Mouse (Mus musculus) midbrain, postnatal 0 days (tissue): ENCODE data around the gene Tmem59l. TPM values are rescaled to one million over a fixed set of nuclear protein-coding genes. Genes with fewer than 3 reads are reported as not detected.
A peak's percentile ranks its signal among the peaks of the same experiment; 100 is the strongest.

ENCODE experiments used
- ATAC-seq: fragments of 200-750 bp; cut with Nextera tagmentation; 2 replicates; pipeline ENCODE4 v1.8.0; 2017; ENCODE audit warnings: moderate number of reproducible peaks, mild to moderate bottlenecking, moderate TSS enrichment, moderate library complexity; ENCODE audit not compliant: low FRiP score
- DNase-seq: peaks from one replicate; pipeline ENCODE4 v3.0.0-alpha.2; 2015; ENCODE audit warnings: low spot score
- H3K27ac ChIP-seq: fragments of 300-500 bp; sonication (generic); 2 replicates; pipeline ENCODE4 v1.5.1; 2014; ENCODE audit warnings: low read depth, mild to moderate bottlenecking, low read length, mixed read lengths
- H3K27me3 ChIP-seq: fragments of 300-500 bp; sonication (generic); 2 replicates; pipeline ENCODE4 v1.6.1; 2014; ENCODE audit warnings: low read length, control low read depth, mixed read lengths; ENCODE audit not compliant: insufficient read depth
- H3K36me3 ChIP-seq: fragments of 300-500 bp; sonication (generic); 2 replicates; pipeline ENCODE4 v1.6.1; 2014; ENCODE audit warnings: low read length, control low read depth, mixed read lengths; ENCODE audit not compliant: insufficient read depth
- H3K4me1 ChIP-seq: fragments of 300-500 bp; sonication (generic); 2 replicates; pipeline ENCODE4 v1.6.1; 2014; ENCODE audit warnings: mild to moderate bottlenecking, control low read depth, antibody characterized with exemption, low read length, mixed read lengths; ENCODE audit not compliant: insufficient read depth
- H3K4me2 ChIP-seq: fragments of 300-500 bp; sonication (generic); 2 replicates; pipeline ENCODE4 v1.6.1; 2014; ENCODE audit warnings: low read depth, mild to moderate bottlenecking, low read length, mixed read lengths; ENCODE audit not compliant: poor library complexity, severe bottlenecking
- H3K4me3 ChIP-seq: fragments of 300-500 bp; sonication (generic); 2 replicates; pipeline ENCODE4 v1.5.1; 2014; ENCODE audit warnings: low read depth, mild to moderate bottlenecking, low read length, moderate library complexity
- H3K9ac ChIP-seq: fragments of 300-500 bp; sonication (generic); replicated peaks from 2 replicates; pipeline ENCODE4 v1.6.1; 2014; ENCODE audit warnings: mild to moderate bottlenecking, low read length, moderate library complexity, mixed read lengths; ENCODE audit not compliant: poor library complexity, severe bottlenecking
- H3K9me3 ChIP-seq: fragments of 300-500 bp; sonication (generic); 2 replicates; pipeline ENCODE4 v1.6.1; 2016; ENCODE audit warnings: low read length, control low read depth
- CTCF ChIP-seq: IDR thresholded peaks from 2 replicates; pipeline ENCODE4 v1.5.1; 2016; ENCODE audit warnings: antibody characterized with exemption, mild to moderate bottlenecking
- WGBS: fragments of 180-500 bp; shearing (Covaris S2); extraction: QIAGEN DNeasy Blood & Tissue Kit; methylation state at CpG from one replicate; pipeline ENCODE4 v1.1.7; 2014; 5-methylcytosine and 5-hydroxymethylcytosine counted together
- polyA plus RNA-seq: library from polyadenylated mRNA; unstranded; fragments of >200 nt; fragmentation: Nextera tagmentation; extraction: Ambion mirVana; gene quantifications from 2 replicates; pipeline ENCODE4 v1.2.1, GENCODE M21; 2015
- total RNA-seq: library from RNA; depleted of rRNA; stranded (reverse); fragments of >200 nt; gene quantifications from 2 replicates; pipeline ENCODE4 v1.2.3, GENCODE M21; 2014

The Tmem59l gene
- total and polyA plus RNA-seq, 2 experiments from 2014 or later: 203 to 206 TPM

GRCm38 (mm10) chr8:70467229-70467725, 19.9 kb downstream of the Tmem59l start:
- no peaks in the 10 kb centered on the region for H3K9me3 ChIP-seq
- TF ChIP-seq CTCF: no peak
- ATAC-seq (no peak), DNase-seq (no peak)
- no peaks in the 10 kb centered on the region for H3K27me3 ChIP-seq
- 0 out of 2 replicates have a peak, but pooled peaks cover 2% of the 10 kb centered on the region for H3K4me1 ChIP-seq
- H3K9ac ChIP-seq: no peak overlapping the region
- H3K4me3 ChIP-seq: no peak overlapping the region
- WGBS: 77% methylated on average over 5 of the region's 5 CpGs
- H3K36me3 ChIP-seq: no peaks in the 10 kb centered on the region
- H3K27ac ChIP-seq: no peak overlapping the region
- H3K4me2 ChIP-seq: no peak overlapping the region

GRCm38 (mm10) chr8:70466771-70467170, 20.4 kb downstream of the Tmem59l start:
- DNase-seq: no peak
- H3K4me1 ChIP-seq: 0 out of 2 replicates have a peak, but pooled peaks cover 2% of the 10 kb centered on the region
- no peak overlapping the region for H3K4me2 ChIP-seq
- TF ChIP-seq CTCF: no peak
- no peaks in the 10 kb centered on the region for H3K9me3 ChIP-seq
- H3K36me3 ChIP-seq: no peaks in the 10 kb centered on the region
- H3K27me3 ChIP-seq: no peaks in the 10 kb centered on the region
- H3K9ac ChIP-seq: no peak overlapping the region
- no peak for ATAC-seq
- H3K4me3 ChIP-seq: no peak overlapping the region
- 73% methylated on average over 11 of the region's 11 CpGs for WGBS
- H3K27ac ChIP-seq: no peak overlapping the region

GRCm38 (mm10) chr8:70466305-70466704, 20.9 kb downstream of the Tmem59l start:
- H3K4me1 ChIP-seq: 0 out of 2 replicates have a peak, but pooled peaks cover 2% of the 10 kb centered on the region
- no peak overlapping the region for H3K4me2 ChIP-seq
- no peaks in the 10 kb centered on the region for H3K36me3 ChIP-seq
- no peak for TF ChIP-seq CTCF
- 85% methylated on average over 4 of the region's 4 CpGs for WGBS
- DNase-seq (no peak), ATAC-seq (no peak)
- no peak overlapping the region for H3K4me3 ChIP-seq
- no peak overlapping the region for H3K27ac ChIP-seq
- no peak overlapping the region for H3K9ac ChIP-seq
- H3K27me3 ChIP-seq: no peaks in the 10 kb centered on the region
- H3K9me3 ChIP-seq: no peaks in the 10 kb centered on the region

GRCm38 (mm10) chr8:70465701-70466100, 21.5 kb downstream of the Tmem59l start:
- no peak overlapping the region for H3K4me3 ChIP-seq
- H3K4me1 ChIP-seq: 0 out of 2 replicates have a peak, but pooled peaks cover 2% of the 10 kb centered on the region
- ATAC-seq (no peak), DNase-seq (no peak)
- 97% methylated on average over 4 of the region's 4 CpGs for WGBS
- H3K27me3 ChIP-seq: no peaks in the 10 kb centered on the region
- no peak overlapping the region for H3K4me2 ChIP-seq
- no peak overlapping the region for H3K9ac ChIP-seq
- no peak overlapping the region for H3K27ac ChIP-seq
- TF ChIP-seq CTCF: no peak
- no peaks in the 10 kb centered on the region for H3K9me3 ChIP-seq
- no peaks in the 10 kb centered on the region for H3K36me3 ChIP-seq

GRCm38 (mm10) chr8:70464162-70464561, 23.0 kb downstream of the Tmem59l start:
- Histone ChIP-seq H3K36me3 (peaks cover 2% of the 10 kb centered on the region; the same call in 1 of the 2 replicates), H3K9ac (no peak overlapping the region), H3K4me1 (0 out of 2 replicates have a peak, but pooled peaks cover 2% of the 10 kb centered on the region), H3K9me3 (no peaks in the 10 kb centered on the region), H3K4me2 (no peak overlapping the region), H3K27ac (no peak overlapping the region), H3K27me3 (no peaks in the 10 kb centered on the region), H3K4me3 (no peak overlapping the region)
- no peak for ATAC-seq
- no peak for DNase-seq
- no peak for TF ChIP-seq CTCF
- 92% methylated on average over 6 of the region's 6 CpGs for WGBS

GRCm38 (mm10) chr8:70463306-70463705, 23.9 kb downstream of the Tmem59l start:
- Histone ChIP-seq H3K36me3 (peaks cover 2% of the 10 kb centered on the region; the same call in 1 of the 2 replicates), H3K4me1 (0 out of 2 replicates have a peak, but pooled peaks cover 2% of the 10 kb centered on the region), H3K4me2 (no peak overlapping the region), H3K9ac (no peak overlapping the region), H3K27ac (no peak overlapping the region), H3K9me3 (no peaks in the 10 kb centered on the region), H3K27me3 (no peaks in the 10 kb centered on the region), H3K4me3 (no peak overlapping the region)
- ATAC-seq (no peak), DNase-seq (peak; percentile 33)
- TF ChIP-seq CTCF: no peak
- WGBS: 46% methylated on average over 4 of the region's 4 CpGs
